Mouse (Mus musculus): ENCODE data around the gene Gmeb2. TPM values are rescaled to one million over a fixed set of nuclear protein-coding genes. Genes with fewer than 3 reads are reported as not detected.

Gene Gmeb2
- total RNA-seq, 2 experiments from 2014 or later, result 15.4 to 24.6 TPM

Other genes starting within 250 kb of the Gmeb2 start
- gene Chrna4, start 244.5 kb downstream of the Gmeb2 start, total RNA-seq (2015; ENCODE audit: low replicate concordance), result not detected in 2 replicates
- gene Chrna4, start 244.5 kb downstream of the Gmeb2 start, total RNA-seq (2017; ENCODE audit: low replicate concordance), result not detected in 2 replicates
- gene Kcnq2, start 152.7 kb downstream of the Gmeb2 start, total RNA-seq (2015; ENCODE audit: low replicate concordance), result not detected in 2 replicates
- not detected in 2 replicates for gene Kcnq2, start 152.7 kb downstream of the Gmeb2 start, total RNA-seq (2017; ENCODE audit: low replicate concordance)
- not detected in 2 replicates for gene Eef1a2, start 131.0 kb downstream of the Gmeb2 start, total RNA-seq (2015; ENCODE audit: low replicate concordance)
- not detected in 2 replicates for gene Eef1a2, start 131.0 kb downstream of the Gmeb2 start, total RNA-seq (2017; ENCODE audit: low replicate concordance)
- gene Ppdpf, start 100.8 kb downstream of the Gmeb2 start, total RNA-seq (2015; ENCODE audit: low replicate concordance), result 45.6 and 74.6 TPM in 2 replicates
- 3.9 and 6.9 TPM in 2 replicates for gene Ppdpf, start 100.8 kb downstream of the Gmeb2 start, total RNA-seq (2017; ENCODE audit: low replicate concordance)
- 0.21 TPM in 1 of 2 replicates, not detected in the other for gene Ptk6, start 85.2 kb downstream of the Gmeb2 start, total RNA-seq (2015; ENCODE audit: low replicate concordance)
- gene Ptk6, start 85.2 kb downstream of the Gmeb2 start, total RNA-seq (2017; ENCODE audit: low replicate concordance), result 0.14 TPM in 1 of 2 replicates, not detected in the other
- not detected in 2 replicates for gene Srms, start 74.8 kb downstream of the Gmeb2 start, total RNA-seq (2015; ENCODE audit: low replicate concordance)
- gene Srms, start 74.8 kb downstream of the Gmeb2 start, total RNA-seq (2017; ENCODE audit: low replicate concordance), result not detected in 2 replicates
- gene Fndc11, start 68.0 kb downstream of the Gmeb2 start, total RNA-seq (2015; ENCODE audit: low replicate concordance), result 1.3 and 20.8 TPM in 2 replicates
- 0.98 and 1.4 TPM in 2 replicates for gene Fndc11, start 68.0 kb downstream of the Gmeb2 start, total RNA-seq (2017; ENCODE audit: low replicate concordance)
- gene Helz2, start 46.0 kb downstream of the Gmeb2 start, total RNA-seq (2015; ENCODE audit: low replicate concordance), result 8.6 and 10.0 TPM in 2 replicates
- 11.8 and 12.1 TPM in 2 replicates for gene Helz2, start 46.0 kb downstream of the Gmeb2 start, total RNA-seq (2017; ENCODE audit: low replicate concordance)
- gene Stmn3, start 26.5 kb upstream of the Gmeb2 start, total RNA-seq (2015; ENCODE audit: low replicate concordance), result not detected in 2 replicates
- not detected in 2 replicates for gene Stmn3, start 26.5 kb upstream of the Gmeb2 start, total RNA-seq (2017; ENCODE audit: low replicate concordance)
- gene Rtel1, start 31.7 kb upstream of the Gmeb2 start, total RNA-seq (2015; ENCODE audit: low replicate concordance), result 7.7 and 17.5 TPM in 2 replicates
- gene Rtel1, start 31.7 kb upstream of the Gmeb2 start, total RNA-seq (2017; ENCODE audit: low replicate concordance), result 19.9 and 23.7 TPM in 2 replicates
- 0.77 and 2.3 TPM in 2 replicates for gene Zgpat, start 76.9 kb upstream of the Gmeb2 start, total RNA-seq (2015; ENCODE audit: low replicate concordance)
- gene Zgpat, start 76.9 kb upstream of the Gmeb2 start, total RNA-seq (2017; ENCODE audit: low replicate concordance), result 10.5 and 11.0 TPM in 2 replicates
- gene Arfrp1, start 77.4 kb upstream of the Gmeb2 start, total RNA-seq (2015; ENCODE audit: low replicate concordance), result 0.96 and 11.1 TPM in 2 replicates
- 4.0 and 13.0 TPM in 2 replicates for gene Arfrp1, start 77.4 kb upstream of the Gmeb2 start, total RNA-seq (2017; ENCODE audit: low replicate concordance)
- gene Lime1, start 92.0 kb upstream of the Gmeb2 start, total RNA-seq (2015; ENCODE audit: low replicate concordance), result 8.8 and 11.5 TPM in 2 replicates
- gene Lime1, start 92.0 kb upstream of the Gmeb2 start, total RNA-seq (2017; ENCODE audit: low replicate concordance), result 2.5 and 3.8 TPM in 2 replicates
- gene Zbtb46, start 171.4 kb upstream of the Gmeb2 start, total RNA-seq (2015; ENCODE audit: low replicate concordance), result 1.9 and 2.9 TPM in 2 replicates
- 5.4 and 6.2 TPM in 2 replicates for gene Zbtb46, start 171.4 kb upstream of the Gmeb2 start, total RNA-seq (2017; ENCODE audit: low replicate concordance)
- not detected in 2 replicates for gene Abhd16b, start 205.2 kb upstream of the Gmeb2 start, total RNA-seq (2015; ENCODE audit: low replicate concordance)
- not detected in 2 replicates for gene Abhd16b, start 205.2 kb upstream of the Gmeb2 start, total RNA-seq (2017; ENCODE audit: low replicate concordance)
- 21.3 and 27.5 TPM in 2 replicates for gene Tpd52l2, start 209.1 kb upstream of the Gmeb2 start, total RNA-seq (2015; ENCODE audit: low replicate concordance)
- gene Tpd52l2, start 209.1 kb upstream of the Gmeb2 start, total RNA-seq (2017; ENCODE audit: low replicate concordance), result 25.3 and 41.0 TPM in 2 replicates
- gene Dnajc5, start 232.4 kb upstream of the Gmeb2 start, total RNA-seq (2015; ENCODE audit: low replicate concordance), result 8.2 and 17.1 TPM in 2 replicates
- 12.7 and 14.8 TPM in 2 replicates for gene Dnajc5, start 232.4 kb upstream of the Gmeb2 start, total RNA-seq (2017; ENCODE audit: low replicate concordance)